Mouse (Mus musculus): ENCODE results near the gene Gm5916.

Gm5916 gene

DNA sequence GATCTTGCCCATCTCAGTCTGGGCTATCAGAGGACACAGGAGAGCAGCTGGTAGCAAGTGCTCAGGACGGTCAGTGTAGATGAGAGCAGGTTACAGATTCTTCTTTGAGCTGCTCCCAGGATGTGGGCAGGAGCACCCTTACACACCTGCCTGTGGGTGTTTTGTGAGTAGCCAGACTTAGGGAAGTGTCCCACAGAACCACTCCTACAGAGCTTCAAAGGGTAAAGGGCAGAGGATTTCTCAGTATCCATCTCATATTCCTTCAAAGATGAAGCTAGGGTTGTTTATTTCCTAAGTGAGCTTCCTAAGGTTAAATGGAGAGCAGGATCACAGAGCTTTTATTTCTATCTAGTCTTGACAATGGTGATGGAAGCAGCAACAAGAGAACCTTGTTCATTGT, at the start of gene Gm5916:
Gm5916 (minus strand) TSS at position 101 of the 400 bp plus-strand sequence.
- DNase-seq = no peak
